Mouse (Mus musculus): Measurements from ENCODE around the gene Adamts4. TPM values are rescaled to one million over a fixed set of nuclear protein-coding genes. Genes with fewer than 3 reads are reported as not detected.

Gene Adamts4
- polyA plus RNA-seq, 1 experiment from 2014 or later, result 9.9 TPM

- DNase-seq (ENCODE audit: low spot score), result no peak
- no peak overlapping the region for H3K4me3 ChIP-seq
- H3K36me3 ChIP-seq, result peaks cover 4% of the 10 kb centered on the region
- H3K9me3 ChIP-seq (replicated peaks), result no peaks in the 10 kb centered on the region
- H3K27me3 ChIP-seq (ENCODE audit: low read depth, poor library complexity, severe bottlenecking), result no peaks in the 10 kb centered on the region
- peaks cover 18% of the 10 kb centered on the region for H3K4me1 ChIP-seq
- WGBS, result 87% methylated on average over 3 of the region's 3 CpGs
- H3K27ac ChIP-seq (replicated peaks), result peak overlapping the region; percentile 5; the same call in 1 of the 2 replicates
Measured at GRCm38 (mm10) chr1:171263666-171264461, 13.6 kb downstream of the Adamts4 start.

- Histone ChIP-seq H3K36me3 (no peaks in the 10 kb centered on the region), H3K27ac (replicated peaks) (no peak overlapping the region), H3K4me3 (no peak overlapping the region), H3K27me3 (ENCODE audit: low read depth, poor library complexity, severe bottlenecking) (no peaks in the 10 kb centered on the region), H3K9me3 (replicated peaks) (no peaks in the 10 kb centered on the region), H3K4me1 (peaks cover 33% of the 10 kb centered on the region)
- DNase-seq (ENCODE audit: low spot score), result no peak
- 82% methylated on average over 4 of the region's 4 CpGs for WGBS
Measured at GRCm38 (mm10) chr1:171265971-171266744, 15.9 kb downstream of the Adamts4 start.

- DNase-seq (ENCODE audit: low spot score), result no peak
- H3K4me3 ChIP-seq, result no peak overlapping the region
- 62% methylated on average over 1 of the region's 1 CpGs for WGBS
Measured at GRCm38 (mm10) chr1:171268341-171268740, 18.1 kb downstream of the Adamts4 start.

GRCm38 (mm10) chr1:171269848-171270572, 19.8 kb downstream of the Adamts4 start, which contains the start of gene B4galt3:
Gene B4galt3, plus strand, starts transcription at chr1:171270328.
- H3K36me3 ChIP-seq, result peaks cover 35% of the 10 kb centered on the region
- peak; percentile 94 for DNase-seq (ENCODE audit: low spot score)
- H3K4me1 ChIP-seq, result peaks cover 25% of the 10 kb centered on the region
- 4% methylated on average over 36 of the region's 36 CpGs for WGBS
- H3K4me3 ChIP-seq, result peak within 1 kb of the TSS; percentile 86
- H3K9me3 ChIP-seq (replicated peaks), result no peaks in the 10 kb centered on the region
- peak within 1 kb of the TSS; percentile 84 for H3K27ac ChIP-seq (replicated peaks)
- H3K27me3 ChIP-seq (ENCODE audit: low read depth, poor library complexity, severe bottlenecking), result no peaks in the 10 kb centered on the region

More at GRCm38 (mm10) chr1:171268341-171268740, 18.1 kb downstream of the Adamts4 start:
- Histone ChIP-seq H3K27ac (replicated peaks) (no peak overlapping the region), H3K4me1 (peaks cover 27% of the 10 kb centered on the region), H3K27me3 (ENCODE audit: low read depth, poor library complexity, severe bottlenecking) (no peaks in the 10 kb centered on the region), H3K9me3 (replicated peaks) (no peaks in the 10 kb centered on the region), H3K36me3 (peaks cover 19% of the 10 kb centered on the region)

GRCm38 (mm10) chr1:171270573-171270900, 20.3 kb downstream of the Adamts4 start:
- Histone ChIP-seq H3K4me1 (peaks cover 25% of the 10 kb centered on the region), H3K4me3 (peak overlapping the region; percentile 86), H3K27ac (replicated peaks) (peak overlapping the region; percentile 84), H3K36me3 (peaks cover 41% of the 10 kb centered on the region), H3K27me3 (ENCODE audit: low read depth, poor library complexity, severe bottlenecking) (no peaks in the 10 kb centered on the region), H3K9me3 (replicated peaks) (no peaks in the 10 kb centered on the region)
- WGBS, result under 1% methylated on average over 19 of the region's 19 CpGs
- DNase-seq (ENCODE audit: low spot score), result no peak

- WGBS, result 62% methylated on average over 9 of the region's 9 CpGs
- Histone ChIP-seq H3K4me1 (peaks cover 25% of the 10 kb centered on the region), H3K36me3 (peaks cover 47% of the 10 kb centered on the region), H3K4me3 (peak overlapping the region; percentile 86), H3K27me3 (ENCODE audit: low read depth, poor library complexity, severe bottlenecking) (no peaks in the 10 kb centered on the region), H3K9me3 (replicated peaks) (no peaks in the 10 kb centered on the region), H3K27ac (replicated peaks) (0 out of 2 replicates have a peak overlapping the region, but pooled peaks have one; percentile 84)
- DNase-seq (ENCODE audit: low spot score), result no peak
Measured at GRCm38 (mm10) chr1:171271196-171271595, 21.0 kb downstream of the Adamts4 start.

- peak overlapping the region; percentile 86; the same call in 1 of the 2 replicates for H3K4me3 ChIP-seq
- 79% methylated on average over 10 of the region's 10 CpGs for WGBS
- no peak overlapping the region for H3K27ac ChIP-seq (replicated peaks)
- H3K27me3 ChIP-seq (ENCODE audit: low read depth, poor library complexity, severe bottlenecking), result no peaks in the 10 kb centered on the region
- no peaks in the 10 kb centered on the region for H3K9me3 ChIP-seq (replicated peaks)
- H3K4me1 ChIP-seq, result peaks cover 25% of the 10 kb centered on the region
- H3K36me3 ChIP-seq, result peaks cover 52% of the 10 kb centered on the region
- no peak for DNase-seq (ENCODE audit: low spot score)
Measured at GRCm38 (mm10) chr1:171271622-171272021, 21.4 kb downstream of the Adamts4 start.

- Histone ChIP-seq H3K4me1 (peaks cover 25% of the 10 kb centered on the region), H3K27me3 (ENCODE audit: low read depth, poor library complexity, severe bottlenecking) (no peaks in the 10 kb centered on the region), H3K9me3 (replicated peaks) (no peaks in the 10 kb centered on the region), H3K36me3 (peaks cover 56% of the 10 kb centered on the region), H3K4me3 (peak overlapping the region; percentile 86; the same call in 1 of the 2 replicates), H3K27ac (replicated peaks) (no peak overlapping the region)
- WGBS, result 91% methylated on average over 3 of the region's 3 CpGs
- DNase-seq (ENCODE audit: low spot score), result no peak
Measured at GRCm38 (mm10) chr1:171272086-171272485, 21.9 kb downstream of the Adamts4 start.

GRCm38 (mm10) chr1:171274171-171274570, 23.9 kb downstream of the Adamts4 start:
- DNase-seq (ENCODE audit: low spot score), result no peak
- Histone ChIP-seq H3K27me3 (ENCODE audit: low read depth, poor library complexity, severe bottlenecking) (no peaks in the 10 kb centered on the region), H3K27ac (replicated peaks) (no peak overlapping the region), H3K9me3 (replicated peaks) (no peaks in the 10 kb centered on the region), H3K4me1 (peaks cover 26% of the 10 kb centered on the region), H3K4me3 (no peak overlapping the region), H3K36me3 (peaks cover 77% of the 10 kb centered on the region)
- 95% methylated on average over 12 of the region's 12 CpGs for WGBS

- Histone ChIP-seq H3K4me1 (peaks cover 28% of the 10 kb centered on the region), H3K27ac (replicated peaks) (no peak overlapping the region), H3K36me3 (peaks cover 81% of the 10 kb centered on the region), H3K27me3 (ENCODE audit: low read depth, poor library complexity, severe bottlenecking) (no peaks in the 10 kb centered on the region), H3K9me3 (replicated peaks) (no peaks in the 10 kb centered on the region), H3K4me3 (no peak overlapping the region)
- WGBS, result 90% methylated on average over 11 of the region's 11 CpGs
- no peak for DNase-seq (ENCODE audit: low spot score)
Measured at GRCm38 (mm10) chr1:171275144-171275734, 25.0 kb downstream of the Adamts4 start.

- DNase-seq (ENCODE audit: low spot score), result no peak
Measured at GRCm38 (mm10) chr1:171276110-171276748, 26.0 kb downstream of the Adamts4 start.

GRCm38 (mm10) chr1:171277736-171278135, 27.5 kb downstream of the Adamts4 start:
- Histone ChIP-seq H3K9me3 (replicated peaks) (no peaks in the 10 kb centered on the region), H3K4me3 (no peak overlapping the region), H3K27ac (replicated peaks) (no peak overlapping the region), H3K27me3 (ENCODE audit: low read depth, poor library complexity, severe bottlenecking) (no peaks in the 10 kb centered on the region), H3K36me3 (peaks cover 77% of the 10 kb centered on the region), H3K4me1 (peaks cover 30% of the 10 kb centered on the region)
- DNase-seq (ENCODE audit: low spot score), result no peak
- WGBS, result 88% methylated on average over 10 of the region's 10 CpGs

More at GRCm38 (mm10) chr1:171276110-171276748, 26.0 kb downstream of the Adamts4 start:
- Histone ChIP-seq H3K4me3 (no peak overlapping the region), H3K27me3 (ENCODE audit: low read depth, poor library complexity, severe bottlenecking) (no peaks in the 10 kb centered on the region), H3K36me3 (peaks cover 81% of the 10 kb centered on the region), H3K4me1 (peaks cover 26% of the 10 kb centered on the region), H3K27ac (replicated peaks) (no peak overlapping the region), H3K9me3 (replicated peaks) (no peaks in the 10 kb centered on the region)
- WGBS, result 92% methylated on average over 14 of the region's 14 CpGs

All from midbrain, embryonic 10.5 days (tissue).